Mouse (Mus musculus) heart, postnatal 0 days (tissue): Measurements from ENCODE around the gene Chrm4. TPM values are rescaled to one million over a fixed set of nuclear protein-coding genes. Genes with fewer than 3 reads are reported as not detected.

Source experiments
- ATAC-seq: fragments of 200-750 bp; cut with Nextera tagmentation; 2 replicates; pipeline ENCODE4 v1.8.0; 2017; ENCODE audit warnings: low read depth, moderate number of reproducible peaks, moderate library complexity; ENCODE audit not compliant: insufficient read depth
- DNase-seq: peaks from one replicate; pipeline ENCODE4 v3.0.0-alpha.2; 2016; ENCODE audit warnings: low spot score
- H3K27ac ChIP-seq: fragments of 300-500 bp; sonication (generic); 2 replicates; pipeline ENCODE4 v1.5.1; 2014; ENCODE audit warnings: low read depth, mild to moderate bottlenecking
- H3K27me3 ChIP-seq: fragments of 300-500 bp; sonication (generic); 2 replicates; pipeline ENCODE4 v1.6.1; 2014; ENCODE audit warnings: low read length, mixed read lengths; ENCODE audit not compliant: control insufficient read depth, insufficient read depth
- H3K36me3 ChIP-seq: fragments of 300-500 bp; sonication (generic); replicated peaks from 2 replicates; pipeline ENCODE4 v1.6.1; 2014; ENCODE audit warnings: low read length, mixed read lengths; ENCODE audit not compliant: control insufficient read depth, insufficient read depth
- H3K4me1 ChIP-seq: fragments of 300-500 bp; sonication (generic); 2 replicates; pipeline ENCODE4 v1.6.1; 2014; ENCODE audit warnings: antibody characterized with exemption; ENCODE audit not compliant: control insufficient read depth, insufficient read depth
- H3K4me2 ChIP-seq: fragments of 300-500 bp; sonication (generic); 2 replicates; pipeline ENCODE4 v1.6.1; 2014; ENCODE audit warnings: low read depth, mild to moderate bottlenecking, low read length, moderate library complexity
- H3K4me3 ChIP-seq: fragments of 300-500 bp; sonication (generic); 2 replicates; pipeline ENCODE4 v1.5.1; 2014; ENCODE audit warnings: low read depth, low read length
- H3K9ac ChIP-seq: fragments of 300-500 bp; sonication (generic); replicated peaks from 2 replicates; pipeline ENCODE4 v1.6.1; 2014; ENCODE audit warnings: low read depth, low read length, mixed read lengths
- H3K9me3 ChIP-seq: fragments of 300-500 bp; sonication (generic); replicated peaks from 2 replicates; pipeline ENCODE4 v1.6.1; 2016; ENCODE audit warnings: low read length; ENCODE audit not compliant: control insufficient read depth
- CTCF ChIP-seq: IDR thresholded peaks from 2 replicates; pipeline ENCODE4 v1.5.1; 2016; ENCODE audit warnings: antibody characterized with exemption, control low read depth, low read depth
- EP300 ChIP-seq: IDR thresholded peaks from 2 replicates; pipeline ENCODE4 v1.6.1; 2016; ENCODE audit warnings: antibody characterized with exemption, low read depth
- WGBS: fragments of 180-500 bp; shearing (Covaris S2); extraction: QIAGEN DNeasy Blood & Tissue Kit; methylation state at CpG from one replicate; pipeline ENCODE4 v1.1.7; 2014; 5-methylcytosine and 5-hydroxymethylcytosine counted together
- polyA plus RNA-seq: library from polyadenylated mRNA; unstranded; fragments of >200 nt; fragmentation: Nextera tagmentation; extraction: Ambion mirVana; gene quantifications from 2 replicates; pipeline ENCODE4 v1.2.1, GENCODE M21; 2015
- total RNA-seq: library from RNA; depleted of rRNA; stranded (reverse); fragments of >200 nt; gene quantifications from 2 replicates; pipeline ENCODE4 v1.2.3, GENCODE M21; 2014; ENCODE audit warnings: low replicate concordance

Chrm4 gene
- total and polyA plus RNA-seq, 2 experiments from 2014 or later, result not detected

DNA sequence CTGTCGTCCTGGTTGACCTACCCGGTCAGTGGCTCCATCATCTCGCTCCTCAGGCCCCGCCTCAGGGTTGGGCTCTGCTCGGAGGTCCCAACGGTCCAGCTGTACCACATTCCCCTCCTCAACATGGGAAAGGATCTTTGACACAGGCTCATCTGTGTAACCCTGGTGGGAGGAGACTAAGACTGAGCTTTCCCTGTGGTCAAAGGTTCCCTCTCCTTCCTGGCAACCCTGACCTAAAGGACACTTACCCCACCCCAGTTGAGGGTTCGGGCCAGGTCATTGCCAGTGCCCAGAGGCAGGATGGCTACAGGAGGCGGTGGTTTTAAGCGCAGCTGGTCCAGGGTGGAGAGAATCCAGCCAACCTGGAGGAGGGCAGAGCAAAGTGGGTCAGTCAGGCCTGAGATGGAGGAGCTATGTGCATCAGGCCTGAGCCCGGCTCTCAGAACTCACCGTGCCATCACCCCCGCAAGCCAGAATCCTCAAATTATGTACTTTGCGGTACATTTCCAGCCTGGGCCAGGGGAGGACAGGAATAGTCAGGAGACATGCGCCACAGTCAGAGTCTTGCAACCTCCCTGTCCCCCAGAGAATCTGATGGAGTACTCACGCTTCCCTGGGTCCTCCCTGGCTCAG lies 12.4 kb downstream of the Chrm4 start:
- no peaks in the 10 kb centered on the region for H3K4me1 ChIP-seq
- H3K27ac ChIP-seq, result no peak overlapping the region
- H3K4me3 ChIP-seq, result no peak overlapping the region
- WGBS, result 84% methylated on average over 15 of the region's 15 CpGs
- DNase-seq, result no peak
- no peaks in the 10 kb centered on the region for H3K9me3 ChIP-seq
- no peak for TF ChIP-seq CTCF
- no peak for TF ChIP-seq EP300
- no peak overlapping the region for H3K9ac ChIP-seq
- H3K27me3 ChIP-seq, result no peaks in the 10 kb centered on the region
- peaks cover 87% of the 10 kb centered on the region for H3K36me3 ChIP-seq
- no peak for ATAC-seq
- H3K4me2 ChIP-seq, result no peak overlapping the region

DNA sequence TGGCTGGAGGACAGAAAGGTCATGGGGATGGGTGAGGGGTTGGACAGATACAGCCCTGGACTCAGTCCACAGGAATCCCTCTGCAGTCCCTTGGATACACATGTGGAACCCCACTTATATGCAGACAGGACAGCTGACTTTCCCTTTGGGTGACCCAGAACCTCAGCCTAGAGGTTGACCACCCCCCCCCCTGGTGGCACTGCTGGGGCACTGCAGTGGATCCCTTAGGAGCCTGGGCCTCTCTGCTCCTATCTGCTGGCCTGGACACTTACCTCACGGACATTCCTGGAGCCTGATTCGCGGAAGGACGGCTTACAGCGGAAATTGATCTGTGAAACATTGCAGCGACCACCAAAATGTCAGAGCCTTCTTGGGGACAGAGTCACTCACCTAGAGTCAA lies 15.3 kb downstream of the Chrm4 start:
- peaks cover 70% of the 10 kb centered on the region for H3K36me3 ChIP-seq

GRCm38 (mm10) chr2:91944170-91944950 lies 17.3 kb downstream of the Chrm4 start:
- TF ChIP-seq EP300, result no peak
- TF ChIP-seq CTCF, result peak; percentile 94
- ATAC-seq (peak; percentile 55), DNase-seq (peak; percentile 70)
- Histone ChIP-seq H3K9ac (no peak overlapping the region), H3K4me2 (no peak overlapping the region; the same call in 1 of the 2 replicates), H3K36me3 (peaks cover 50% of the 10 kb centered on the region), H3K4me1 (peaks cover 29% of the 10 kb centered on the region), H3K27me3 (no peaks in the 10 kb centered on the region), H3K9me3 (no peaks in the 10 kb centered on the region), H3K27ac (no peak overlapping the region), H3K4me3 (no peak overlapping the region)
- 42% methylated on average over 13 of the region's 13 CpGs for WGBS

More for the DNA sequence above, 15.3 kb downstream of the Chrm4 start:
- 34% methylated on average over 6 of the region's 6 CpGs for WGBS
- H3K4me2 ChIP-seq, result no peak overlapping the region
- no peaks in the 10 kb centered on the region for H3K9me3 ChIP-seq
- H3K4me1 ChIP-seq, result peaks cover 9% of the 10 kb centered on the region
- no peaks in the 10 kb centered on the region for H3K27me3 ChIP-seq
- DNase-seq (no peak), ATAC-seq (no peak)
- peak; percentile 42 for TF ChIP-seq CTCF
- no peak for TF ChIP-seq EP300
- no peak overlapping the region for H3K4me3 ChIP-seq
- H3K27ac ChIP-seq, result no peak overlapping the region
- no peak overlapping the region for H3K9ac ChIP-seq

- 92% methylated on average over 18 of the region's 18 CpGs for WGBS
- ATAC-seq (no peak), DNase-seq (no peak)
- Histone ChIP-seq H3K4me1 (peaks cover 39% of the 10 kb centered on the region), H3K9me3 (no peaks in the 10 kb centered on the region), H3K27ac (0 out of 2 replicates have a peak within 1 kb of the TSS, but pooled peaks have one; percentile 99), H3K4me3 (no peak within 1 kb of the TSS), H3K9ac (no peak within 1 kb of the TSS), H3K27me3 (no peaks in the 10 kb centered on the region), H3K36me3 (peaks cover 39% of the 10 kb centered on the region), H3K4me2 (no peak within 1 kb of the TSS; the same call in 1 of the 2 replicates)
- TF ChIP-seq EP300 (no peak), CTCF (no peak)
Observed at GRCm38 (mm10) chr2:91945483-91945882, 18.4 kb downstream of the Chrm4 start, which contains the start of gene Gm9821. Gene Gm9821, plus strand, starts transcription at chr2:91945703.

GRCm38 (mm10) chr2:91946836-91947235 lies 19.8 kb downstream of the Chrm4 start:
- H3K27ac ChIP-seq, result peak overlapping the region; percentile 99; the same call in 1 of the 2 replicates
- H3K36me3 ChIP-seq, result peaks cover 28% of the 10 kb centered on the region
- no peaks in the 10 kb centered on the region for H3K27me3 ChIP-seq
- WGBS, result 16% methylated on average over 6 of the region's 6 CpGs
- H3K4me1 ChIP-seq, result peaks cover 44% of the 10 kb centered on the region
- H3K4me2 ChIP-seq, result peak overlapping the region; percentile 76; the same call in 1 of the 2 replicates
- DNase-seq (no peak), ATAC-seq (no peak)
- H3K4me3 ChIP-seq, result no peak overlapping the region
- TF ChIP-seq CTCF, result no peak
- no peak for TF ChIP-seq EP300
- peak overlapping the region; percentile 44; the same call in 1 of the 2 replicates for H3K9ac ChIP-seq
- H3K9me3 ChIP-seq, result no peaks in the 10 kb centered on the region
